Mouse (Mus musculus) layer of hippocampus, adult 18-20 months (tissue): Measurements from ENCODE around the gene Sgip1. TPM values are rescaled to one million over a fixed set of nuclear protein-coding genes. Genes with fewer than 3 reads are reported as not detected.

ENCODE experiments used
- total RNA-seq, 2 experiments: library from RNA; stranded (reverse); gene quantifications; 2 replicates each; pipeline ENCODE4 v1.2.3; 2021

Gene Sgip1
- total RNA-seq, 2 experiments from 2014 or later: 253 to 278 TPM

Other genes starting within 250 kb of the Sgip1 start
- gene Tctex1d1, start 237.3 kb downstream of the Sgip1 start, total RNA-seq: under 1 TPM; 0.32 to 0.38 TPM